Mouse (Mus musculus) liver, postnatal 0 days (tissue): ENCODE results near the gene Fanca.

Experiments used
- CTCF ChIP-seq: sonication (generic); IDR thresholded peaks from 2 replicates; pipeline ENCODE4 v1.5.1; 2016; ENCODE audit warnings: antibody characterized with exemption, low read depth
- EP300 ChIP-seq: IDR thresholded peaks from 2 replicates; pipeline ENCODE4 v1.6.1; 2016; ENCODE audit warnings: antibody characterized with exemption, low read depth, mild to moderate bottlenecking

DNA sequence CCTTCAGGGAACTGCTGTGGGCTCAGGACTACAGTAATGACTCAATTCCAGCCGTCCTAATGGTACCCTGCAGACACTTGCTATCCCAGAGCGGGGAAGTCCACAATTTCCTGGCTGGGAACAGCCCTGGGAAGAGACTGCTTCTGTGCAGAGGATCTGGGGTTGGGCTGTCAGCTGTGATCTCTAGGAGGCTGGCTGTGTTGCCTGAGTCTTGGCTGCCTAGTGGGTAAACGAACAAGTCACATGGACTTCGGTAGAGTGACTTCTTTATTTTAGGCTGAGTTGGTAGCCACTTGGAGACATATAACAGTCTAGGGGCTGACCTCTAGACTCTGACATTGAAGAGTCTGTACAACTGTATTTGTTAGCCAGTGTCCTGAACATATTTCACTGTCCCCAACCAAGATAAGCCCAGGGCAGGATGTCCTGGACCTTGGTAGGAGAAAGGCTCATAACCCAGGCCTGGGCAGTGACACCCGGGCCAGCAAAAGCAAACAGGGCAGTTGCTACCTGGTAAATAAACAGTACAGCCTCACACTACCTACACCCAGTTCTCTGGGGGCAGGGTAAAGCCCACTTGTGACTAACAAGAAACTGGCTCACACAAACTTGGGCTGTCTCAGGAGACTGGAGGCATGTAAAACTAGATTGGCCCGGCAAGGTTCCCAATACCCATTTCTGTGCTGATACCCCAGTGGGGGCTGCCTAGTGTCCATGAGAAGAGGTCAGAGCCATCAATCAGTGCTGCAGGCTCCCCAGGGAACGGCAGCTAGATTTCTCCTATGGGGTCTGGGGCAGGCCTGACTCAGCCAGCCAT lies 76.1 kb downstream of the Fanca start:
- TF ChIP-seq CTCF (no peak), EP300 (no peak)
